Mouse (Mus musculus) neural tube, embryonic 15.5 days (tissue): ENCODE results near the gene Cdh16. TPM values are rescaled to one million over a fixed set of nuclear protein-coding genes. Genes with fewer than 3 reads are reported as not detected.
"Not testable (repeated sequence)": the region's sequence is repeated elsewhere in the genome, so short reads cannot be mapped to it uniquely, and the experiment has no call there.

Experiments used
- ATAC-seq: fragments of 200-750 bp; cut with Nextera tagmentation; 2 replicates; pipeline ENCODE4 v1.8.0; 2017; ENCODE audit warnings: mild to moderate bottlenecking, moderate TSS enrichment, moderate library complexity; ENCODE audit not compliant: low FRiP score
- H3K27ac ChIP-seq: fragments of 300-500 bp; sonication (generic); replicated peaks from 2 replicates; pipeline ENCODE4 v1.5.1; 2015; ENCODE audit warnings: mild to moderate bottlenecking, inconsistent platforms
- H3K27me3 ChIP-seq: fragments of 300-500 bp; sonication (generic); replicated peaks from 2 replicates; pipeline ENCODE4 v1.6.1; 2015; ENCODE audit warnings: inconsistent platforms
- H3K36me3 ChIP-seq: fragments of 300-500 bp; sonication (generic); 2 replicates; pipeline ENCODE4 v1.6.1; 2015; ENCODE audit warnings: inconsistent platforms
- H3K4me1 ChIP-seq: fragments of 300-500 bp; sonication (generic); 2 replicates; pipeline ENCODE4 v1.6.1; 2015; ENCODE audit warnings: inconsistent platforms
- H3K4me2 ChIP-seq: fragments of 300-500 bp; sonication (generic); 2 replicates; pipeline ENCODE4 v1.6.1; 2015; ENCODE audit warnings: inconsistent platforms, mild to moderate bottlenecking, moderate library complexity
- H3K4me3 ChIP-seq: fragments of 300-500 bp; sonication (generic); replicated peaks from 2 replicates; pipeline ENCODE4 v1.5.1; 2015; ENCODE audit warnings: mild to moderate bottlenecking, inconsistent platforms
- H3K9ac ChIP-seq: fragments of 300-500 bp; sonication (generic); replicated peaks from 2 replicates; pipeline ENCODE4 v1.6.1; 2015; ENCODE audit warnings: mild to moderate bottlenecking, inconsistent platforms
- H3K9me3 ChIP-seq: fragments of 300-500 bp; sonication (generic); replicated peaks from 2 replicates; pipeline ENCODE4 v1.6.1; 2016; ENCODE audit warnings: inconsistent platforms
- WGBS: fragments of 180-500 bp; shearing (Covaris S2); methylation state at CpG from one replicate; pipeline ENCODE4 v1.1.7; 2015; ENCODE audit warnings: mixed read lengths; 5-methylcytosine and 5-hydroxymethylcytosine counted together
- polyA plus RNA-seq: library from polyadenylated mRNA; unstranded; fragments of >200 nt; fragmentation: Nextera tagmentation; extraction: Ambion mirVana; gene quantifications from 2 replicates; pipeline ENCODE4 v1.2.1, GENCODE M21; 2015

The Cdh16 gene
- polyA plus RNA-seq = 0.38 TPM in 1 of 2 replicates, not detected in the other

GRCm38 (mm10) chr8:104624161-104624560 is at the start of gene Cdh16:
Cdh16 (minus strand) TSS chr8:104624396.
- no peaks in the 10 kb centered on the region for H3K4me1 ChIP-seq
- H3K36me3 ChIP-seq = no peaks in the 10 kb centered on the region
- no peak within 1 kb of the TSS for H3K27ac ChIP-seq
- no peak for ATAC-seq
- no peak within 1 kb of the TSS for H3K4me3 ChIP-seq
- H3K4me2 ChIP-seq = no peak within 1 kb of the TSS
- H3K27me3 ChIP-seq = peaks cover 2% of the 10 kb centered on the region
- H3K9ac ChIP-seq = no peak within 1 kb of the TSS
- H3K9me3 ChIP-seq = no peaks in the 10 kb centered on the region
- WGBS = 80% methylated on average over 6 of the region's 6 CpGs

DNA sequence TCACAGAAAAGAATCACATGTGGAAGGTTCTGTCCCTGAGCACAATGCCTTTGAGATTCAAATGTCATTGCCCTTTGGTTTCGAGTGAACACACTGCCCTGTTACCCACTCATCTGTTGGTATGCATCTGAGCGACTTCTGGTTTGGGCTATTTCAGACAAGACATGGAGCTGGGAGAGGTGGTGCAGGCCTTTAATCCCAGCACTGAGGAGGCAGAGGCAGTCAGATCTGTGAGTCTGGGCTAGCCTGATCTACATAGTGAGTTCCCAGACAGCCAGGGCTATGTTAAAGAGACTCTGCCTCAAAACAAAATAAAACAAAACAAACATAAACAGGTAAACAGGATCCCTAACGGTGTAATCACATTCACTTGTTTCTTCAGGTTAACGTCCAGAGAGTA is 31.4 kb upstream of the Cdh16 start:
- Histone ChIP-seq H3K9me3 (no peaks in the 10 kb centered on the region), H3K4me1 (no peaks in the 10 kb centered on the region), H3K9ac (no peak overlapping the region), H3K36me3 (no peaks in the 10 kb centered on the region), H3K4me2 (no peak overlapping the region), H3K27ac (no peak overlapping the region), H3K27me3 (no peaks in the 10 kb centered on the region), H3K4me3 (no peak overlapping the region)
- WGBS = 74% methylated on average over 4 of the region's 4 CpGs
- ATAC-seq = no peak

- no peaks in the 10 kb centered on the region for H3K27me3 ChIP-seq
- 4% methylated on average over 3 of the region's 3 CpGs for WGBS
- H3K4me2 ChIP-seq = no peak overlapping the region
- H3K4me3 ChIP-seq = no peak overlapping the region
- peak; percentile 89 for ATAC-seq
- H3K36me3 ChIP-seq = no peaks in the 10 kb centered on the region
- no peaks in the 10 kb centered on the region for H3K9me3 ChIP-seq
- H3K9ac ChIP-seq = no peak overlapping the region
- no peak overlapping the region for H3K27ac ChIP-seq
- no peaks in the 10 kb centered on the region for H3K4me1 ChIP-seq
Measured at GRCm38 (mm10) chr8:104654984-104655383, 30.8 kb upstream of the Cdh16 start.

DNA sequence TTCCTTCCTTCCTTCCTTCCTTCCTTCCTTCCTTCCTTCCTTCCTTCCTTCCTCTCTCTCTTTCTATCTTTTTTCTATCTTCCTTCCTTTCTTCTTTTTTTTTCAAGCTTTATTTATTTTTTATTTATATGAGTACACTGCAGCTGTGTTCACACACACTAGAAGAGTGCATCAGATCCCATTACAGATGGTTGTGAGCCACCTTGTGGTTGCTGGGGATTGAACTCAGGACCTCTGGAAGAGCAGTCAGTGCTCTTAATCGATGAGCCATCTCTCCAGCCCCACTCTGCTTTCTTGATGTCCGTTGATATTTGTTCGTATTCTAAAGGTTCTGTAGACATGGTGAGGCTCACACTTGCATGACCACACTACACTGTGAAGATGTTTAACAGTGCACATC is 20.0 kb upstream of the Cdh16 start:
- not testable (repeated sequence) for H3K27me3 ChIP-seq, H3K27ac ChIP-seq, H3K4me2 ChIP-seq, H3K9me3 ChIP-seq, H3K9ac ChIP-seq, H3K4me3 ChIP-seq, ATAC-seq, H3K36me3 ChIP-seq
- WGBS = 67% methylated on average over 3 of the region's 3 CpGs
- peaks cover 19% of the 10 kb centered on the region for H3K4me1 ChIP-seq

DNA sequence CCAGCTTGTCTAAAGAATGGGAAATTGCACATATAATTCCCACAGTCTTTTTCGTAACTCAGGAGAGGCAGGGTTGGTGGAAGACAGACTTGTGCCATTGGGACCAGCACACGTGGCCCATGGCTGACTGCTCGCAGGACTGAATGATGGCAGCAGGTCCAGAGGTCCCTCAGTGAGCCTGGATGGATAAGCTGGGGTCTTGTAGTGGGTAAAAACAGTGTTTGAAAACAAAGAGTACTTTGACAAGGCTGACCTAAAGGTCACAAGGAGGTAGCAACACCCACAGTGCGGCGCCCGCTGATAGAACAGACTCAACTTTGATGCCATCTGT is 18.1 kb upstream of the Cdh16 start:
- 74% methylated on average over 6 of the region's 6 CpGs for WGBS
- H3K4me2 ChIP-seq = peak overlapping the region; percentile 88
- H3K9ac ChIP-seq = peak overlapping the region; percentile 89
- H3K27ac ChIP-seq = peak overlapping the region; percentile 85
- peak; percentile 38 for ATAC-seq
- peaks cover 6% of the 10 kb centered on the region for H3K36me3 ChIP-seq
- peaks cover 19% of the 10 kb centered on the region for H3K4me1 ChIP-seq
- H3K27me3 ChIP-seq = no peaks in the 10 kb centered on the region
- H3K9me3 ChIP-seq = no peaks in the 10 kb centered on the region
- peak overlapping the region; percentile 93 for H3K4me3 ChIP-seq

GRCm38 (mm10) chr8:104641426-104642323 is 17.5 kb upstream of the Cdh16 start, which contains the start of gene Ciao2b:
Ciao2b (minus strand) TSS chr8:104641965.
- H3K4me1 ChIP-seq = peaks cover 19% of the 10 kb centered on the region
- peaks cover 6% of the 10 kb centered on the region for H3K36me3 ChIP-seq
- no peaks in the 10 kb centered on the region for H3K27me3 ChIP-seq
- no peaks in the 10 kb centered on the region for H3K9me3 ChIP-seq
- peak within 1 kb of the TSS; percentile 89 for H3K9ac ChIP-seq
- peak; percentile 97 for ATAC-seq
- H3K27ac ChIP-seq = peak within 1 kb of the TSS; percentile 85
- H3K4me3 ChIP-seq = peak within 1 kb of the TSS; percentile 93
- WGBS = under 1% methylated on average over 66 of the region's 66 CpGs
- H3K4me2 ChIP-seq = peak within 1 kb of the TSS; percentile 88

GRCm38 (mm10) chr8:104640831-104641370 is 16.7 kb upstream of the Cdh16 start:
- peak overlapping the region; percentile 89 for H3K9ac ChIP-seq
- peak overlapping the region; percentile 93 for H3K4me3 ChIP-seq
- no peaks in the 10 kb centered on the region for H3K9me3 ChIP-seq
- H3K36me3 ChIP-seq = peaks cover 10% of the 10 kb centered on the region
- H3K4me1 ChIP-seq = peaks cover 19% of the 10 kb centered on the region
- H3K27ac ChIP-seq = peak overlapping the region; percentile 85
- ATAC-seq = peak; percentile 33; the same call in 1 of the 2 replicates
- peak overlapping the region; percentile 88 for H3K4me2 ChIP-seq
- no peaks in the 10 kb centered on the region for H3K27me3 ChIP-seq
- 11% methylated on average over 25 of the region's 25 CpGs for WGBS

GRCm38 (mm10) chr8:104640241-104640640 is 16.0 kb upstream of the Cdh16 start:
- H3K4me1 ChIP-seq = peaks cover 19% of the 10 kb centered on the region
- H3K36me3 ChIP-seq = peaks cover 16% of the 10 kb centered on the region
- peak overlapping the region; percentile 93 for H3K4me3 ChIP-seq
- no peaks in the 10 kb centered on the region for H3K9me3 ChIP-seq
- WGBS = 93% methylated on average over 7 of the region's 7 CpGs
- peak overlapping the region; percentile 88 for H3K4me2 ChIP-seq
- H3K27ac ChIP-seq = no peak overlapping the region
- H3K27me3 ChIP-seq = no peaks in the 10 kb centered on the region
- ATAC-seq = no peak
- H3K9ac ChIP-seq = peak overlapping the region; percentile 89

GRCm38 (mm10) chr8:104638010-104638409 is 13.8 kb upstream of the Cdh16 start:
- no peak for ATAC-seq
- WGBS = 90% methylated on average over 6 of the region's 6 CpGs
- Histone ChIP-seq H3K4me1 (peaks cover 19% of the 10 kb centered on the region), H3K36me3 (peaks cover 19% of the 10 kb centered on the region), H3K4me3 (no peak overlapping the region), H3K27me3 (0 out of 2 replicates have a peak, but pooled peaks cover 2% of the 10 kb centered on the region), H3K9ac (no peak overlapping the region), H3K4me2 (no peak overlapping the region), H3K9me3 (no peaks in the 10 kb centered on the region), H3K27ac (no peak overlapping the region)

- WGBS = 97% methylated on average over 3 of the region's 3 CpGs
- no peak for ATAC-seq
Measured at GRCm38 (mm10) chr8:104635004-104635710, 11.0 kb upstream of the Cdh16 start.

GRCm38 (mm10) chr8:104633156-104633744 is 9.1 kb upstream of the Cdh16 start:
- Histone ChIP-seq H3K4me1 (peaks cover 17% of the 10 kb centered on the region), H3K36me3 (peaks cover 13% of the 10 kb centered on the region), H3K9ac (no peak overlapping the region), H3K9me3 (no peaks in the 10 kb centered on the region), H3K27ac (no peak overlapping the region), H3K4me2 (no peak overlapping the region), H3K27me3 (peaks cover 31% of the 10 kb centered on the region), H3K4me3 (no peak overlapping the region)
- WGBS = 58% methylated on average over 9 of the region's 9 CpGs
- no peak for ATAC-seq

More at GRCm38 (mm10) chr8:104635004-104635710, 11.0 kb upstream of the Cdh16 start:
- peaks cover 19% of the 10 kb centered on the region for H3K27me3 ChIP-seq
- no peaks in the 10 kb centered on the region for H3K9me3 ChIP-seq
- no peak overlapping the region for H3K9ac ChIP-seq
- H3K4me3 ChIP-seq = no peak overlapping the region
- no peak overlapping the region for H3K4me2 ChIP-seq
- peaks cover 19% of the 10 kb centered on the region for H3K4me1 ChIP-seq
- H3K27ac ChIP-seq = no peak overlapping the region
- H3K36me3 ChIP-seq = peaks cover 19% of the 10 kb centered on the region
